Mouse (Mus musculus) heart, postnatal 10 days (tissue): ENCODE data around the gene Gm11549. TPM values are rescaled to one million over a fixed set of nuclear protein-coding genes. Genes with fewer than 3 reads are reported as not detected.

Experiments used
- DNase-seq, 2 experiments: peaks; one replicate each; pipeline ENCODE4 v3.0.0; 2021
- intact Hi-C: fragments of 180-260 bp; cut with DNase I; formaldehyde crosslinking; loops from one replicate; pipeline ENCODE4 v1.15.1; 2025
- total RNA-seq, 2 experiments: library from RNA; stranded (reverse); gene quantifications; 2 replicates each; pipeline ENCODE4 v1.2.3; 2021

Gene Gm11549
- total RNA-seq: not detected

GRCm38 (mm10) chr3:36521073-36522060, at the start of gene Gm11549:
TSS of gene Gm11549 (minus strand) at chr3:36521813.
- intact Hi-C loops: no loop called here
- DNase-seq: peak; percentile 24 to 40

- intact Hi-C loops: loop anchor here (2.0 kb wide), 1 partner anchor 17 kb away; the partner anchor contains the start of gene Exosc9
- no peak for DNase-seq
These were observed 48.2 kb upstream of the Gm11549 start for GRCm38 (mm10) chr3:36569836-36570235.

- intact Hi-C loops: no loop called here
- no peak for DNase-seq
These were observed 42.1 kb upstream of the Gm11549 start for GRCm38 (mm10) chr3:36563666-36564065.

DNA sequence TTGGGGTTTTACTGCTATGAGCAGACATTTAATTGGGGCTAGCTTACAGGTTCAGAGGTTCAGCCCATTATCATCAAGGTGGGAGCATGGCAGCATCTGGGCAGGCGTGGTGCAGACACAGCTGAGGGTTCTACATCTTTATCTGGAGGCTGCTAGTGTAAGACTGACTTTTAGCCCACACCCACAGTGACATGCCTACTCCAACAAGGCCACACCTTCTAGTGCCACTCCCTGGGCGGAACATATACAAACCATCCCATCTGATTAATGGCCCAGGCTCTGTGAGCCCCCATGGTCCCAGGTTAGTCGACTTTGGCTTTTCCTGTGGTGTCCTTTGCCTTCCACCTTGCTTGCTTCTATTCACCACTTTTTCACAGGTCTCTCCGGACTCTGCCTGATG, 38.0 kb upstream of the Gm11549 start:
- no peak for DNase-seq
- intact Hi-C loops: no loop called here

GRCm38 (mm10) chr3:36557601-36558000, 36.0 kb upstream of the Gm11549 start:
- DNase-seq: no peak
- intact Hi-C loops: no loop called here

- intact Hi-C loops: loop anchor here (2.0 kb wide), 1 partner anchor 18 kb away; no protein-coding TSS in a partner anchor
- DNase-seq: peak; percentile 95 to 97
These were observed 30.9 kb upstream of the Gm11549 start, which contains the start of gene Exosc9 for GRCm38 (mm10) chr3:36552406-36553047. TSS of gene Exosc9 (plus strand) at chr3:36552606.

DNA sequence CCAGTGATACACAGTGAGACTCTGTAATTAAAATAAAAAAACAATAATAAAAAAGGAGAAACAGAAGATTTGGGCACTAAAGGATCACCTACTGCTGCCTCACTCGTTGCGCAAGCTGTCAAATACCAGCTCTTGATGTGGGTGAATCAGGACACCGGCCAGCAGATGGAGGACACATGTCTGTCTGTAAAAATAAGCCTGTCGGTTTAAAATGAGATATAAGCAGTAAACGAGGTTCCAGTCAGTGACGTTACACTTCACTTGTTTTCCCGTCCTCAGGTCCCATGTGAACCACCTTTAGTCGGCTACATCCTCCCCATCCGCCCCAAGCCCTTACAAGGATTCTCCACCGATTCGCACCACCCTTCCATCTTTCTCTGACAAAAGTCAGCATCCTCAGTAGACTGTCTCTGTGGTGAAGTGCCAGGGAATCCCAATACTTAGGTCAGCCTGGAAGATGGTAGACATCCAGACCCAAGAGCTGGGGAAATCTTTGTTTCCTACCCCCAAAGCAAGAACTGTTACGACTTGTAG, 30.3 kb upstream of the Gm11549 start:
- no peak for DNase-seq

DNA sequence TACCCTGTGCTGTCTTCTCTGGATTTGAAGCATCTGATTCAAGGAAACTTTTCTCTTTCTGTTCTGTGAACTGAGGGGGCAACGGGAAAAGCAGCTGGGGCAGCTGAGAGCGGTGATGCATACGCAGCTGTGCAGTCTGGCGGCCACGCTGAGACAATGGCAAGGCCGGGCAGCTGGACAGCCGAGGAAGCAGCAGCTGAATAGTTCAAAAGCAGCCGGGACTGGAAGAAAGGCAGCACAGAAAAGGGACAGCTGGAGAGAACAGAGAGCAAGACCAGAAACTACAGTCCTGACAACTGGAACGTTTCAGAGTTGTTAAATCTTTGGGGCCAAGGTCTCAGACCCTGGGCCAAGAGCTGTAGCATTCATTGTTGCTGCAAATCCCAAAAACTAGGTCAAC, 29.7 kb upstream of the Gm11549 start:
- peak; percentile 62 to 67 for DNase-seq
- intact Hi-C loops: no loop called here

More for the DNA sequence above, 30.3 kb upstream of the Gm11549 start:
- intact Hi-C loops: loop anchor here (2.0 kb wide), 1 partner anchor 19 kb away; no protein-coding TSS in a partner anchor

DNA sequence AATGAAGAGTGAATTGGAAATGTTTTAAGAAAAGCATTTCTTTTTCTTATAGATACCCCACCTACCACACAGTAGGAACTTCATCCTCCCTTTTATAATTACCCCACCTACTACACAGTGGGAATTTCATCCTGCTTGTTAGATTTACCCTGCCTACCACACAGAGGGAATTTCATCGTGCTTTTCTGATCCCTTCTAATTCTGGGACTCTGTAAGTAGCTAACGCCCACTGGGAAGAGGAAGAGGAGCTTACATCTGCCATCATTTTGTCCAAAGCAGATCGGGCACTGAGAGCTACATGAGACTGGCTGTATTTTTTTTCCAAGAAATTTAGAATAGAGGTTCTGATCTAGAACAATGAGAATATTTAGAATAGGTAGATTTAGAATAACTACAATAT, 23.3 kb upstream of the Gm11549 start:
- no peak for DNase-seq
- intact Hi-C loops: no loop called here

GRCm38 (mm10) chr3:36541399-36541798, 19.8 kb upstream of the Gm11549 start:
- DNase-seq: no peak
- intact Hi-C loops: no loop called here

- DNase-seq: peak in 1 of 2 experiments; percentile 8
- intact Hi-C loops: no loop called here
These were observed 19.1 kb upstream of the Gm11549 start for GRCm38 (mm10) chr3:36540756-36541155.

- intact Hi-C loops: no loop called here
These were observed 16.3 kb upstream of the Gm11549 start for GRCm38 (mm10) chr3:36537701-36538470.

GRCm38 (mm10) chr3:36536041-36536440, 14.4 kb upstream of the Gm11549 start:
- no peak for DNase-seq
- intact Hi-C loops: no loop called here

More at GRCm38 (mm10) chr3:36537701-36538470, 16.3 kb upstream of the Gm11549 start:
- peak; percentile 24 to 32 for DNase-seq

- intact Hi-C loops: no loop called here
- no peak for DNase-seq
These were observed 11.6 kb upstream of the Gm11549 start for GRCm38 (mm10) chr3:36533201-36533672.

GRCm38 (mm10) chr3:36532738-36533137, 11.1 kb upstream of the Gm11549 start:
- intact Hi-C loops: no loop called here

GRCm38 (mm10) chr3:36531979-36532542, 10.4 kb upstream of the Gm11549 start:
- no peak for DNase-seq
- intact Hi-C loops: no loop called here

More at GRCm38 (mm10) chr3:36532738-36533137, 11.1 kb upstream of the Gm11549 start:
- DNase-seq: no peak

GRCm38 (mm10) chr3:36531242-36531641, 9.6 kb upstream of the Gm11549 start:
- peak in 1 of 2 experiments; percentile 11 for DNase-seq
- intact Hi-C loops: no loop called here

DNA sequence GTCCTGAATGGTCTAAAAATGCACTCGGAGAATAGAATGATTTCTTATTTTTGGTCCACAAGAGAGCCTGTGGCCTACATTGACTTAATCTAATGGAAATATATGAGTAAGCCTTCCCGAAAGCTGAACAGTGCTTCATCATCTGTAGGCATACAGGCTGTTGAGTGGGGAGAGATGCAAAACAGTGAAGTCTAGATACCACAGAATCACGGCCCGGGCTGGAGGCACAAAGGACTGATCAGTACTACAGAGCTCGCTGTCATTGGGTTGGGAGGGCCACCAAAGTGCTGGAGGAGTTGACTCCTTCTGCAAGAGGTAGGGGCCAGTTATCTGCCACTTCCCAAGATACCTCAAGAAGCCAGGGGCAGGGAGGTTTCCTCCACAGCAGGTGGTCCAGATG, 9.2 kb upstream of the Gm11549 start:
- intact Hi-C loops: no loop called here
- no peak for DNase-seq

- intact Hi-C loops: no loop called here
These were observed 8.7 kb upstream of the Gm11549 start for GRCm38 (mm10) chr3:36530345-36530744.

GRCm38 (mm10) chr3:36524466-36524865, 2.9 kb upstream of the Gm11549 start:
- DNase-seq: no peak
- intact Hi-C loops: no loop called here

More at GRCm38 (mm10) chr3:36530345-36530744, 8.7 kb upstream of the Gm11549 start:
- peak; percentile 78 to 83 for DNase-seq
